Mouse (Mus musculus) megakaryocyte progenitor cell, adult 5-6 weeks (primary cell): ENCODE results near the gene Crip2. TPM values are rescaled to one million over a fixed set of nuclear protein-coding genes. Genes with fewer than 3 reads are reported as not detected.

Experiments used
- ATAC-seq: replicated peaks from 2 replicates; pipeline ENCODE4 v1.8.0; 2016; ENCODE audit warnings: mild to moderate bottlenecking, moderate TSS enrichment, inconsistent platforms; ENCODE audit not compliant: poor library complexity
- total RNA-seq, 2 experiments: library from RNA; stranded (forward) in 1 of 2; stranded (reverse) in 1 of 2; fragments of 157-497, 149-512 nt in 1 of 2; fragments of 200-1000 nt in 1 of 2; gene quantifications; 2 replicates each; pipeline versions ENCODE4 v1.2.3 to v1.2.4; 2015 to 2017

Gene Crip2
- total RNA-seq, 2 experiments from 2014 or later, result 0.77 to 1.2 TPM

- peak; percentile 67 for ATAC-seq
Observed at GRCm38 (mm10) chr12:113146112-113147057, 6.3 kb downstream of the Crip2 start, which contains the start of gene Crip1. Crip1 (plus strand) TSS chr12:113146316.

- ATAC-seq, result no peak
Observed at GRCm38 (mm10) chr12:113147481-113147880, 7.4 kb downstream of the Crip2 start.

- ATAC-seq, result peak; percentile 24
Observed at GRCm38 (mm10) chr12:113148381-113149035, 8.5 kb downstream of the Crip2 start.

GRCm38 (mm10) chr12:113149341-113149740 lies 9.3 kb downstream of the Crip2 start:
- ATAC-seq, result no peak

- no peak for ATAC-seq
Observed at GRCm38 (mm10) chr12:113149896-113150295, 9.9 kb downstream of the Crip2 start.

GRCm38 (mm10) chr12:113150591-113150990 lies 10.6 kb downstream of the Crip2 start:
- no peak for ATAC-seq

- no peak for ATAC-seq
Observed at GRCm38 (mm10) chr12:113151046-113151445, 11.0 kb downstream of the Crip2 start.

GRCm38 (mm10) chr12:113151661-113152271 lies 11.7 kb downstream of the Crip2 start:
- ATAC-seq, result peak; percentile 6

GRCm38 (mm10) chr12:113152272-113152661 lies 12.2 kb downstream of the Crip2 start:
- no peak for ATAC-seq

GRCm38 (mm10) chr12:113152991-113153525 lies 13.0 kb downstream of the Crip2 start:
- ATAC-seq, result no peak

- no peak for ATAC-seq
Observed at GRCm38 (mm10) chr12:113153971-113154370, 13.9 kb downstream of the Crip2 start.

GRCm38 (mm10) chr12:113154747-113155075 lies 14.7 kb downstream of the Crip2 start:
- no peak for ATAC-seq

GRCm38 (mm10) chr12:113155076-113155771 lies 15.2 kb downstream of the Crip2 start:
- ATAC-seq, result peak; percentile 3

GRCm38 (mm10) chr12:113155887-113156539 lies 16.0 kb downstream of the Crip2 start, which contains the start of gene Tedc1:
Tedc1 (plus strand) TSS chr12:113156421.
- ATAC-seq, result peak; percentile 77

- no peak for ATAC-seq
Observed at GRCm38 (mm10) chr12:113156540-113156929, 16.5 kb downstream of the Crip2 start.

- no peak for ATAC-seq
Observed at GRCm38 (mm10) chr12:113157002-113157401, 17.0 kb downstream of the Crip2 start.

GRCm38 (mm10) chr12:113157521-113157920 lies 17.5 kb downstream of the Crip2 start:
- no peak for ATAC-seq

GRCm38 (mm10) chr12:113157971-113158370 lies 17.9 kb downstream of the Crip2 start:
- ATAC-seq, result no peak

- ATAC-seq, result peak; percentile 22
Observed at GRCm38 (mm10) chr12:113163561-113164006, 23.5 kb downstream of the Crip2 start.

GRCm38 (mm10) chr12:113168031-113168536 lies 28.0 kb downstream of the Crip2 start:
- peak; percentile 91 for ATAC-seq
